Mouse (Mus musculus): ENCODE results near the gene Ksr2. TPM values are rescaled to one million over a fixed set of nuclear protein-coding genes. Genes with fewer than 3 reads are reported as not detected.
A peak's percentile ranks its signal among the peaks of the same experiment; 100 is the strongest.

The Ksr2 gene
- total and polyA plus RNA-seq, 2 experiments from 2014 or later = 8.9 to 14.5 TPM

DNA sequence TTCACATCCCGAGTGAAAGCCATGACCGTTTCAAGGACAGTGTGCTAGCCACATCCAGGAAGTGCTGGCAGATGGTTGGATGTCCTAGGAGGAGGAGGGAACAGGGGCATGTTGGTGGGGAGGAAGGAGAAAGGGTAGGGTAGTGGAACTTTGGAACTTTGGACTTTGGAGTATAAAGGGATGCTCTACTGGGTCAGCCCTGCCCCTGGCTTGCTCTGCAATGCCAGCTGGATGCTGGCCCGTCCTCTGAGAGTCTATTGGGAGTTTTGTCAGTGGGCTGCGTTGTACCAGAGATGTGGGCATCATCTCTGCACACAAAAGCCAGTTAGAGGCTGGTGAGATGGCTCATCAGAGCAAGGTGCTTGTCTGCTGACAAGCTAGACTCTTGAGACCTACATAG, 107.4 kb downstream of the Ksr2 start:
- H3K4me2 ChIP-seq (ENCODE audit: low read depth, low read length, poor library complexity, severe bottlenecking) = no peak overlapping the region
- H3K27me3 ChIP-seq (ENCODE audit: insufficient read depth, low read length) = no peaks in the 10 kb centered on the region
- H3K36me3 ChIP-seq (ENCODE audit: insufficient read depth, low read length) = no peaks in the 10 kb centered on the region
- H3K9ac ChIP-seq (replicated peaks; ENCODE audit: low read length, poor library complexity, severe bottlenecking) = no peak overlapping the region
- H3K9me3 ChIP-seq (ENCODE audit: low read length) = no peaks in the 10 kb centered on the region
- 79% methylated on average over 4 of the region's 4 CpGs for WGBS
- no peak for TF ChIP-seq CTCF (IDR thresholded peaks at IDR 0.05)
- H3K4me1 ChIP-seq (ENCODE audit: insufficient read depth, low read length) = no peaks in the 10 kb centered on the region
- no peak for ATAC-seq (ENCODE audit: low FRiP score)
- H3K27ac ChIP-seq (ENCODE audit: low read depth, low read length) = no peak overlapping the region
- DNase-seq (ENCODE audit: low spot score) = no peak
- H3K4me3 ChIP-seq (ENCODE audit: low read depth, low read length) = no peak overlapping the region

DNA sequence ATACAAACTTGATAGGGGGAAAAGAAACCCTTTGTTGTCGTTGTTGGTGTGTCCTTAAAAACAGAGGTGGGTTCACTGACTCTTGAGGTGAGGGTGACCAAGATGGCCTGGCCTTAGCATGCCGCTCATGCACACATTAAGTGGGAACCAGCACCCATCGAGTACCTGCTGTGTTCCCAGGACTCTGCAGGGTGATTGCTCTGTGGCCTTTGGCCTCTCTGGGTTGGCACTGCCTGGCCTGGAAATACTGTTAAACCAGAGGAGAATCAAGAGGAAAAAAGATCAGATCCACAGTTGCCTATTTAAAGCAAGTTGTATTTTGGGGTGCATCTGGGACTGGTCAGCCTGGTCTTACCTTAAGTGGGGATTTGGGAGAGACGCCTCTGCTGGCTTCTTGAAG, 107.9 kb downstream of the Ksr2 start:
- TF ChIP-seq CTCF (IDR thresholded peaks at IDR 0.05) = no peak

DNA sequence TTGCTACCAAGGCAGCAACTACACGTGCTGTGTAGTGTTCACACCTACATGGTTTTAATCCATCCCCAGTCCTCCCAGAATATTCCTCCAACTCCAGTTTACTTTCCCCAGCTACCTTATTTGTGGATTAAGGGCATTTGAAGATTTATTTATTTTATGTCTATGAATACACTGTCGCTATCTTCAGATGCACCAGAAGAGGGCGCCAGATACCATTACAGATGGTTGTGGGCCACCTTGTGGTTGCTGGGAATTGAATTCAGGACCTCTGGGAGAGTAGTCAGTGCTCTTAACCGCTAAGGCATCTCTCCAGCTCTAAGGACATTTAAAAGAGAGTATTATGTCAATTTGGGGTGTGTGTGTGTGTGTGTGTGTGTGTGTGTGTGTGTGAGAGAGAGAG, 108.7 kb downstream of the Ksr2 start:
- no peaks in the 10 kb centered on the region for H3K9me3 ChIP-seq (ENCODE audit: low read length)
- ATAC-seq (ENCODE audit: low FRiP score) (no peak), DNase-seq (ENCODE audit: low spot score) (no peak)
- no peak overlapping the region for H3K9ac ChIP-seq (replicated peaks; ENCODE audit: low read length, poor library complexity, severe bottlenecking)
- no peaks in the 10 kb centered on the region for H3K4me1 ChIP-seq (ENCODE audit: insufficient read depth, low read length)
- TF ChIP-seq CTCF (IDR thresholded peaks at IDR 0.05) = peak; percentile 50
- WGBS = 66% methylated on average over 4 of the region's 4 CpGs
- no peaks in the 10 kb centered on the region for H3K36me3 ChIP-seq (ENCODE audit: insufficient read depth, low read length)
- no peak overlapping the region for H3K4me3 ChIP-seq (ENCODE audit: low read depth, low read length)
- H3K27ac ChIP-seq (ENCODE audit: low read depth, low read length) = no peak overlapping the region
- H3K4me2 ChIP-seq (ENCODE audit: low read depth, low read length, poor library complexity, severe bottlenecking) = no peak overlapping the region
- no peaks in the 10 kb centered on the region for H3K27me3 ChIP-seq (ENCODE audit: insufficient read depth, low read length)

More for the DNA sequence above, 107.9 kb downstream of the Ksr2 start:
- Histone ChIP-seq H3K27me3 (ENCODE audit: insufficient read depth, low read length) (no peaks in the 10 kb centered on the region), H3K4me3 (ENCODE audit: low read depth, low read length) (no peak overlapping the region), H3K36me3 (ENCODE audit: insufficient read depth, low read length) (no peaks in the 10 kb centered on the region), H3K27ac (ENCODE audit: low read depth, low read length) (no peak overlapping the region), H3K9me3 (ENCODE audit: low read length) (no peaks in the 10 kb centered on the region), H3K4me1 (ENCODE audit: insufficient read depth, low read length) (no peaks in the 10 kb centered on the region), H3K4me2 (ENCODE audit: low read depth, low read length, poor library complexity, severe bottlenecking) (no peak overlapping the region), H3K9ac (replicated peaks; ENCODE audit: low read length, poor library complexity, severe bottlenecking) (no peak overlapping the region)
- DNase-seq (ENCODE audit: low spot score) (no peak), ATAC-seq (ENCODE audit: low FRiP score) (no peak)
- 89% methylated on average over 4 of the region's 4 CpGs for WGBS

DNA sequence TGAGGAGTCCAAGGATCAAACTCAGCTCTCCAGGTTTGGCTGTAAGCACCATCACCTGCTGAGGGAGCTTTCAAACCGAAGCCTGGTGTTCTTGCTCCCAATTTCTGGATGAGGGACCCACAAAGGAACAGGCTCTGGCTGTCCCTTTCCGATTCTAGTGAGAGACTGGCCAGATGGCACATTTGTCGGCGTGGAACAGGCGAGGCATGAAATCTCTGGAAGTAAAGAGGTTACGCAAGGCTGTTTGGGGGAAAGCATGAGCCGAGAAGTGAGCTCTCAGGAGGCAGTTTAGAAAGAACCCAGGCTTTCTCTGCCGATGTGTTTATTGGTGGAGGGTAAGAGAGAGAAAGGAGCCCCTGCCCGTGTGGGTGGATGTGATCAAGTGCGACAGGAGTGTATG, 109.2 kb downstream of the Ksr2 start:
- H3K27ac ChIP-seq (ENCODE audit: low read depth, low read length) = no peak overlapping the region
- TF ChIP-seq CTCF (IDR thresholded peaks at IDR 0.05) = no peak
- no peak overlapping the region for H3K4me3 ChIP-seq (ENCODE audit: low read depth, low read length)
- H3K4me2 ChIP-seq (ENCODE audit: low read depth, low read length, poor library complexity, severe bottlenecking) = no peak overlapping the region
- no peak overlapping the region for H3K9ac ChIP-seq (replicated peaks; ENCODE audit: low read length, poor library complexity, severe bottlenecking)
- H3K9me3 ChIP-seq (ENCODE audit: low read length) = no peaks in the 10 kb centered on the region
- no peak for ATAC-seq (ENCODE audit: low FRiP score)
- H3K4me1 ChIP-seq (ENCODE audit: insufficient read depth, low read length) = no peaks in the 10 kb centered on the region
- H3K27me3 ChIP-seq (ENCODE audit: insufficient read depth, low read length) = no peaks in the 10 kb centered on the region
- 75% methylated on average over 10 of the region's 10 CpGs for WGBS
- DNase-seq (ENCODE audit: low spot score) = peak; percentile 27
- H3K36me3 ChIP-seq (ENCODE audit: insufficient read depth, low read length) = no peaks in the 10 kb centered on the region

DNA sequence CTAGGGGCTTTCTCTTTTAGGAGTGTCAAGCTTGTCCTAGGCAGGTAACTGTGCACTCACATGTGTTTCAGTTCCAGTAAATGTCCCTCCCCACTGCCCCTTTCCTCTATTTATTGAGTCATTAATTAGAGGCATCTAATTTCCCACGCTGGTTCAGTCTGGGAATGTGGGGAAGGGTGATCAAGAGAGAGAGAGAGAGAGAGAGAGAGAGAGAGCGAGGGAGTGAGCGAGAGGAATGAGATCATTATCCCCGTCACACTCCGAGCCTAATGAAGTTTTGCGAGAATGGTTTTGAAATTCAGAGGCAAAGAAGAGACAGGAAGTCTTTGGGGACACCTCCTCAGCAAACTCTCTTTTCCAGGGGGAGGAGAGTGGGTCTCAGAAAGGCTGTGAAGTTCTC, 117.2 kb downstream of the Ksr2 start:
- no peak overlapping the region for H3K9ac ChIP-seq (replicated peaks; ENCODE audit: low read length, poor library complexity, severe bottlenecking)
- H3K9me3 ChIP-seq (ENCODE audit: low read length) = no peaks in the 10 kb centered on the region
- DNase-seq (ENCODE audit: low spot score) (peak; percentile 31), ATAC-seq (ENCODE audit: low FRiP score) (no peak)
- no peaks in the 10 kb centered on the region for H3K36me3 ChIP-seq (ENCODE audit: insufficient read depth, low read length)
- no peaks in the 10 kb centered on the region for H3K27me3 ChIP-seq (ENCODE audit: insufficient read depth, low read length)
- no peak overlapping the region for H3K4me3 ChIP-seq (ENCODE audit: low read depth, low read length)
- no peaks in the 10 kb centered on the region; the same call in 1 of the 2 replicates for H3K4me1 ChIP-seq (ENCODE audit: insufficient read depth, low read length)
- TF ChIP-seq CTCF (IDR thresholded peaks at IDR 0.05) = no peak
- no peak overlapping the region for H3K27ac ChIP-seq (ENCODE audit: low read depth, low read length)
- no peak overlapping the region for H3K4me2 ChIP-seq (ENCODE audit: low read depth, low read length, poor library complexity, severe bottlenecking)
- WGBS = 43% methylated on average over 6 of the region's 6 CpGs

DNA sequence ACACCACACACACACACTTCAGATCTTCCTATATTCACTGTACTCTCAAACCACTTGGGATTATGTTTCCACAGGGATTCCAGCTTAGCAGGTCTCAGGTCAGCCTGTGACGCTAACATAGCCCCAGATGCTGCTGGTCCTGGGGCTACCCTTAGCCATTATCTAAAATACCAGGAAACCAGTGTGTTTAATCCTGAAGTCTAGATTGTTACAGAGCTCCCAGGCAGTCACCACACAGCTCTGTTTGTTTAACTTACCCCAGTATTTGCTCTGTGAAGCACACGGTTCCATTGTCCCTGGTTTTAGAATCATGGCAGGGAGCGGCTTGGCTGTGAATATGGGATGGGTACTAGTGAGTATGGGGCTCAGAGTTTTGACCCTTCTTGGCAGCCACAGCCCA, 125.4 kb downstream of the Ksr2 start:
- no peak for TF ChIP-seq CTCF (IDR thresholded peaks at IDR 0.05)
- Histone ChIP-seq H3K9me3 (ENCODE audit: low read length) (no peaks in the 10 kb centered on the region), H3K4me1 (ENCODE audit: insufficient read depth, low read length) (no peaks in the 10 kb centered on the region), H3K27me3 (ENCODE audit: insufficient read depth, low read length) (no peaks in the 10 kb centered on the region), H3K9ac (replicated peaks; ENCODE audit: low read length, poor library complexity, severe bottlenecking) (no peak overlapping the region), H3K27ac (ENCODE audit: low read depth, low read length) (no peak overlapping the region), H3K4me3 (ENCODE audit: low read depth, low read length) (no peak overlapping the region), H3K36me3 (ENCODE audit: insufficient read depth, low read length) (no peaks in the 10 kb centered on the region), H3K4me2 (ENCODE audit: low read depth, low read length, poor library complexity, severe bottlenecking) (no peak overlapping the region)
- DNase-seq (ENCODE audit: low spot score) = no peak
- no peak for ATAC-seq (ENCODE audit: low FRiP score)
- 70% methylated on average over 3 of the region's 3 CpGs for WGBS
